Mouse (Mus musculus): Measurements from ENCODE around the gene Mrpl52.

DNA sequence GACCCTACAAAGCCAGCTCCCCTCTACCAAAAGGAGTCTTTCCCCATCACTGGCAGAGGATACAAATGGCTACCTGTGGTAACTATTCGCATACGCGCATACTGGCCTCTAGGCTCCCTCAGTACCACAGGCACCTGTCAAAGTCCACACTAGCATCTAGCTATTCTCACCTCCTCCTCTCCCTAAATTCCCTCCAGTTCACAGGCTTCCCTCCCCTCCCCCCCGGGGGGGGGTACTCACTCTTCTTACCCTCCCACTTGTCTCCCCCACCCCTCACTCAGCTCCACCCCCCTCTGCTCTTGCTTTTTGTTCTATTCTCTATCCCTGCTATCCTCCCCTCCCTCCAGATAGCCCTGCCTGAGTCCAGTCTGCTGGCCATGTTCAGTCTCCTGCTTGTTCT is 46.1 kb upstream of the Mrpl52 start:
- TF ChIP-seq CTCF (IDR thresholded peaks at IDR 0.05; ENCODE audit: low read depth) (no peak), EP300 (IDR thresholded peaks at IDR 0.05; ENCODE audit: low read depth) (no peak)

All from liver, embryonic 14.5 days (tissue).